Mouse (Mus musculus): ENCODE measurements around the gene Zfp513. TPM values are rescaled to one million over a fixed set of nuclear protein-coding genes. Genes with fewer than 3 reads are reported as not detected.
"Not testable (repeated sequence)": the region's sequence is repeated elsewhere in the genome, so short reads cannot be mapped to it uniquely, and the experiment has no call there.

Zfp513 gene
- total RNA-seq, 2 experiments from 2014 or later: 28.0 to 31.4 TPM

GRCm38 (mm10) chr5:31220448-31221303 lies 18.6 kb upstream of the Zfp513 start, which contains the start of gene Ppm1g:
TSS of gene Ppm1g (minus strand) at chr5:31220687.
- TF ChIP-seq CTCF (IDR thresholded peaks at IDR 0.05): no peak
- intact Hi-C loops (cut with DNase I): loop anchor here (1.0 kb wide), 1 partner anchor 20 kb away; the partner anchor contains the start of gene Nrbp1
- H3K27ac ChIP-seq: peak within 1 kb of the TSS; percentile 90

GRCm38 (mm10) chr5:31219911-31220447 lies 17.9 kb upstream of the Zfp513 start:
- TF ChIP-seq CTCF (IDR thresholded peaks at IDR 0.05): peak; percentile 8
- intact Hi-C loops (cut with DNase I): loop anchor here (1.0 kb wide), 1 partner anchor 20 kb away; the partner anchor contains the start of gene Nrbp1
- Histone ChIP-seq H3K27ac (peak overlapping the region; percentile 90), H3K4me3 (peak overlapping the region; percentile 97)
- DNase-seq (ENCODE audit: extremely low spot score in 1 of 2, low spot score in 2 of 2): peak in 1 of 2 experiments; percentile 45

More at GRCm38 (mm10) chr5:31220448-31221303, 18.6 kb upstream of the Zfp513 start, which contains the start of gene Ppm1g:
- H3K4me3 ChIP-seq: peak within 1 kb of the TSS; percentile 97
- DNase-seq (ENCODE audit: extremely low spot score in 1 of 2, low spot score in 2 of 2): peak; percentile 97

GRCm38 (mm10) chr5:31219474-31219873 lies 17.4 kb upstream of the Zfp513 start:
- Histone ChIP-seq H3K27ac (peak overlapping the region; percentile 90; the same call in 1 of the 2 replicates), H3K4me3 (peak overlapping the region; percentile 97)
- TF ChIP-seq CTCF (IDR thresholded peaks at IDR 0.05): no peak
- no peak for DNase-seq (ENCODE audit: extremely low spot score in 1 of 2, low spot score in 2 of 2)
- intact Hi-C loops (cut with DNase I): no loop called here

GRCm38 (mm10) chr5:31219070-31219469 lies 17.0 kb upstream of the Zfp513 start:
- peak; percentile 55 for TF ChIP-seq CTCF (IDR thresholded peaks at IDR 0.05)
- DNase-seq (ENCODE audit: extremely low spot score in 1 of 2, low spot score in 2 of 2): no peak
- Histone ChIP-seq H3K27ac (no peak overlapping the region), H3K4me3 (peak overlapping the region; percentile 97)
- intact Hi-C loops (cut with DNase I): no loop called here

- H3K27ac ChIP-seq: no peak overlapping the region
- no peak for DNase-seq (ENCODE audit: extremely low spot score in 1 of 2, low spot score in 2 of 2)
- TF ChIP-seq CTCF (IDR thresholded peaks at IDR 0.05): no peak
- no peak overlapping the region for H3K4me3 ChIP-seq
- intact Hi-C loops (cut with DNase I): no loop called here
Measured at GRCm38 (mm10) chr5:31218294-31218693, 16.2 kb upstream of the Zfp513 start.

GRCm38 (mm10) chr5:31216554-31216953 lies 14.5 kb upstream of the Zfp513 start:
- intact Hi-C loops (cut with DNase I); H3K4me3 ChIP-seq; DNase-seq (ENCODE audit: extremely low spot score in 1 of 2, low spot score in 2 of 2); H3K27ac ChIP-seq: not testable (repeated sequence)

- no peak for TF ChIP-seq CTCF (IDR thresholded peaks at IDR 0.05)
- Histone ChIP-seq H3K4me3 (no peak overlapping the region), H3K27ac (no peak overlapping the region)
- intact Hi-C loops (cut with DNase I): no loop called here
- DNase-seq (ENCODE audit: extremely low spot score in 1 of 2, low spot score in 2 of 2): no peak
Measured at GRCm38 (mm10) chr5:31204421-31204820, 2.3 kb upstream of the Zfp513 start.

- Histone ChIP-seq H3K4me3 (no peak overlapping the region), H3K27ac (no peak overlapping the region)
- no peak for DNase-seq (ENCODE audit: extremely low spot score in 1 of 2, low spot score in 2 of 2)
- no peak for TF ChIP-seq CTCF (IDR thresholded peaks at IDR 0.05)
- intact Hi-C loops (cut with DNase I): no loop called here
Measured at GRCm38 (mm10) chr5:31203866-31204265, 1.8 kb upstream of the Zfp513 start.

GRCm38 (mm10) chr5:31202933-31203332 lies 830 bp upstream of the Zfp513 start:
- peak overlapping the region; percentile 88 for H3K27ac ChIP-seq
- intact Hi-C loops (cut with DNase I): no loop called here

GRCm38 (mm10) chr5:31201042-31201741 lies 911 bp downstream of the Zfp513 start:
- TF ChIP-seq CTCF (IDR thresholded peaks at IDR 0.05): no peak
- H3K4me3 ChIP-seq: peak overlapping the region; percentile 80
- intact Hi-C loops (cut with DNase I): loop anchor here (1.0 kb wide), 1 partner anchor 8 kb away; the partner anchor contains the start of genes Eif2b4 and Snx17
- H3K27ac ChIP-seq: peak overlapping the region; percentile 89
- DNase-seq (ENCODE audit: extremely low spot score in 1 of 2, low spot score in 2 of 2): no peak

More at GRCm38 (mm10) chr5:31202933-31203332, 830 bp upstream of the Zfp513 start:
- DNase-seq (ENCODE audit: extremely low spot score in 1 of 2, low spot score in 2 of 2): no peak
- H3K4me3 ChIP-seq: peak overlapping the region; percentile 80; the same call in 1 of the 2 replicates
- TF ChIP-seq CTCF (IDR thresholded peaks at IDR 0.05): no peak

- H3K4me3 ChIP-seq: no peak overlapping the region
- H3K27ac ChIP-seq: peak overlapping the region; percentile 2; the same call in 1 of the 2 replicates
- no peak for TF ChIP-seq CTCF (IDR thresholded peaks at IDR 0.05)
- no peak for DNase-seq (ENCODE audit: extremely low spot score in 1 of 2, low spot score in 2 of 2)
- intact Hi-C loops (cut with DNase I): no loop called here
Measured at GRCm38 (mm10) chr5:31200327-31200768, 1.8 kb downstream of the Zfp513 start.

Data from left cerebral cortex, adult 2 months (tissue).